Mouse (Mus musculus): ENCODE measurements around the gene Spsb1. TPM values are rescaled to one million over a fixed set of nuclear protein-coding genes. Genes with fewer than 3 reads are reported as not detected.

Gene Spsb1
- polyA plus RNA-seq, 1 experiment from 2014 or later, result 9.5 TPM

DNA sequence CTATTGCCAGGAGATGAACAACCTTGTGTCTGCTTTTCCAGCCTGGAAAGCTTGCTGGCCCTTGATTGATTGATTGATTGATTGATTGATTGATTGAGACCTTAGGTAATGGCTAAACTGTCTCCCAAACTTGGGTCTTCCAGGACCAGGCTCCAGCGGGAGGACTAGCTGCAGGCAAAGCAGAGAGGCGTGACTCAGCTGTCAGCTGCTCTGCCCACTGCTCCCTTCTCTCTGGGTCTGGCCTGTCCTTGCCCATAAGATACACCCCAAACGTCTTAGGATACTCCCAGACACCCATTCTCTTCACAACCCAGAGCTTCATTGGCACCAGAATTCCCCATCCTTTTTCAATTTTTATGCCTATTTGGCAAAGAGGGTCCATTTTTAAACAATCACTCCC, 24.1 kb downstream of the Spsb1 start:
- Histone ChIP-seq H3K36me3 (no peaks in the 10 kb centered on the region), H3K9me3 (no peaks in the 10 kb centered on the region), H3K9ac (no peak overlapping the region), H3K4me2 (no peak overlapping the region), H3K4me1 (replicated peaks) (no peaks in the 10 kb centered on the region), H3K4me3 (no peak overlapping the region), H3K27ac (replicated peaks) (no peak overlapping the region), H3K27me3 (no peaks in the 10 kb centered on the region)
- WGBS, result 59% methylated on average over 3 of the region's 3 CpGs
- no peak for ATAC-seq (ENCODE audit: low FRiP score, low read depth)

DNA sequence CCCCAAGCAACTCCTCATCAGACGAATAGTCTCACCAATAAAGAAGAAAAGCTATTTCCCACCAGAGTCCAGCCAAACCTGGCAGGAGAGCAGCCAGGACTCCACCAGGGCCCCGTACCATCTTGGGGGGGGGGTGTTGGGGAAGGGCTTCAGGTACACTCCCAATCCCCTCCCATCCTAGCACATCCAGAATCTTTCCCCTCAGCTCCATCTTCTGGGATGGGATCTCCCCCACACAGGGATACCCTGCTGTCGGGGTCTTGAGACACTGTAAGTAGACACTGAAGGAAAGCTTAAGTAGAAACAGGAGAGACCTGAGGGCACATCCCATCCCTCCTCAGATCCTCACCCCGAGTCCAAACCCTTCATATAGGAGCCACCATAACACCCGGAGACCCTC, 31.8 kb downstream of the Spsb1 start:
- Histone ChIP-seq H3K27me3 (no peaks in the 10 kb centered on the region), H3K4me2 (no peak overlapping the region), H3K36me3 (no peaks in the 10 kb centered on the region), H3K27ac (replicated peaks) (no peak overlapping the region), H3K9me3 (no peaks in the 10 kb centered on the region), H3K4me3 (no peak overlapping the region), H3K4me1 (replicated peaks) (peaks cover 31% of the 10 kb centered on the region), H3K9ac (no peak overlapping the region)
- WGBS, result 79% methylated on average over 4 of the region's 5 CpGs
- no peak for ATAC-seq (ENCODE audit: low FRiP score, low read depth)

DNA sequence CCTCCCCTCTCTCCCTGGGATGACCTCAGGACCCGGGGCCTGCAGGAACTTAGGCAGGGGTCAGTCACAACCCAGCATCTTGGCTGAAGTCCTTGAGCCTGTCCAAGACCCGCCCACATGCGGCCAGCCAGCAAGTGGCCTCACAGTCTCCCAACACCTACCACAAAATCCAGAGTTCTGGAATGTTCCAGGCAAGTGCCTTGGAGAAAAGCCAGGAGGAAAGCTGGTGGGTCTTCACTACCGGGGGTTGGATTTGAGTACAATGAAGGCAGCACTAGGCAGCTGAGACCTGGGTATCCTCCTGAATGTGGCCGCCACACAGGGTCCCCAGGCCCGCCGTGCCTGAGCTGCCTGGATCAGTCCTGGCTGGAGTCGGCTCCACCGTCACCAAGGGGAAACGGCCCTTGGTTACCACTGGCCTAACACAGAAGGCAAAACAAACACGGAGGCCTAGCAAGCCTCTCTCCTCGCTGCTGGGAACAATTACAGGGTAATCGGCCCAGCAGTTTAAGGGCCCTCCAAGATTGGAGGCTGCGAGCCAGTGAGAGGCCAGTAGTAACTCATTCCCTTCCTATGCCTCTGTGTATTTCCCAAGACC, 32.6 kb downstream of the Spsb1 start:
- no peak overlapping the region for H3K4me3 ChIP-seq
- no peaks in the 10 kb centered on the region for H3K36me3 ChIP-seq
- H3K27me3 ChIP-seq, result no peaks in the 10 kb centered on the region
- H3K4me2 ChIP-seq, result no peak overlapping the region
- no peaks in the 10 kb centered on the region for H3K9me3 ChIP-seq
- peak overlapping the region; percentile 71 for H3K27ac ChIP-seq (replicated peaks)
- 26% methylated on average over 14 of the region's 14 CpGs for WGBS
- peaks cover 31% of the 10 kb centered on the region for H3K4me1 ChIP-seq (replicated peaks)
- peak; percentile 74; the same call in 1 of the 2 replicates for ATAC-seq (ENCODE audit: low FRiP score, low read depth)
- H3K9ac ChIP-seq, result no peak overlapping the region

DNA sequence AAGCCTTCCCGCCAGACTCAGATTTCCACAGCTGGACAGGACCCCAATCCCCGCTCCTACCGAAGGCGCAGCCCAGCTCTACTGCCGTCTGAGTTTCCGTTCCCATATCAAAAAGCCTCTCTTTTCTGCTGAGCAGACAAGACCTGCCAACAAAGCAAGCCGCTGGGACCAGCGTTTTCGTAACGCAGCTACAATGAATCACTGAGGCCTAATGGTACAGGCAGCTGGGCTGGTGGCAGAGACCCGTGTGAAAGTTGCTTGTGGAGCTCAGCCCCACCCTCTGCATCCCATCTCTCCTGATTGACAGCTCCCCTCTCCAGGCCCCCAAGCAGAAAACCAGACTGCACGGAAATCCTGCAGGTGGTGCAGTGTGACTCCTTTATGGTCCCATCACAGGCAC, 34.0 kb downstream of the Spsb1 start:
- H3K27ac ChIP-seq (replicated peaks), result no peak overlapping the region; the same call in 1 of the 2 replicates
- peaks cover 31% of the 10 kb centered on the region for H3K4me1 ChIP-seq (replicated peaks)
- ATAC-seq (ENCODE audit: low FRiP score, low read depth), result no peak
- no peaks in the 10 kb centered on the region for H3K27me3 ChIP-seq
- 29% methylated on average over 12 of the region's 12 CpGs for WGBS
- H3K36me3 ChIP-seq, result no peaks in the 10 kb centered on the region
- no peak overlapping the region for H3K9ac ChIP-seq
- H3K4me3 ChIP-seq, result no peak overlapping the region
- no peak overlapping the region for H3K4me2 ChIP-seq
- no peaks in the 10 kb centered on the region for H3K9me3 ChIP-seq

DNA sequence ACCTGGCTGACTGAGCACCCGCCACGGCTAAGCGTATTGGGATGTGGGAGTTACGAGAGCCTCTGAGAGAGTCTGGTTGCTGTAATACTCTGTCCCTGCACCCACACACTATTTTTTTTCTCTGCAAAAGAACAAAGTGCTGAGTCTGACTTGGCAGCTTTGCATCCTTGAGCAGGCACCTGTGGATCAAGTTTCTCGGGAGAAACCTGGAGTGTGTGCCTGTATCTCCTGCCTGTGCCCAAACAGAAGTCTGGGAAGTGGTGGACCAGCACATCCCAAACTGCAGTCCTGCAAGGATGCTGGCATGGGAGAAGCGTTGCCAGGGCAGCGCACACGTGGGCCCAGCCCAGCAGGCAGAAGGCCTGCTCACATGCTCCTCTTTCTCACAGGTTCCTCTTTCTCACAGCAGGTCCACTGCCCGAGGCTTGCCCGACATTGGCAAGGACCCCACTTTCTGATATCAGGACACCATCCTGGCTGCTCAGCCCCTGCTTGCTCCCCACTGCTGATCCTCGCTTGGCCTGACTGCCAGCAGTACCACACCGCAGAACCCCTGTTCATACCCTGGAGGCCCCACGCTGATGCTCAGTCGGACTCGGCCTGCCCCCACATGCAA, 36.3 kb downstream of the Spsb1 start:
- Histone ChIP-seq H3K27me3 (no peaks in the 10 kb centered on the region), H3K9ac (no peak overlapping the region), H3K4me2 (no peak overlapping the region), H3K9me3 (no peaks in the 10 kb centered on the region), H3K36me3 (no peaks in the 10 kb centered on the region), H3K27ac (replicated peaks) (no peak overlapping the region), H3K4me1 (replicated peaks) (peaks cover 40% of the 10 kb centered on the region), H3K4me3 (no peak overlapping the region)
- ATAC-seq (ENCODE audit: low FRiP score, low read depth), result no peak
- 83% methylated on average over 15 of the region's 15 CpGs for WGBS

DNA sequence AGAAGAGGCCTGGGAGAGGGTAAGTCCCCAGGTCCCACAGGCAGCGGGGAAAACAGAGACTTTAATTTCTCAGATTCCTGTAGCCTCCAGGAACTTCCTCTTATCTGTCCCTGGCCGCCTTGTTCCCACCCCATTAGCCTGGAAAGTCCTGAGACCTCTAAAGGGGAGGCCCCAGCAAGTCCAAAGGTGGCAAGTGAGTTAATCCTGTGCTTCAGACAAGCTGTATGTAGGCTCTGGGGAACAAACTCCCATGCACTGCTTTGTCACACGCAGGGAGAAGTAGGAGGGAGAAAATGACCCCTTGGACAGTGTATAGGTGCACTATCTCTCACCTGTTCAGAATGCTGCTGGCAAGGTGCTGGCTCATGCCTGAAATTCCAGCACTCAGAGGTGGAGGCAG, 38.0 kb downstream of the Spsb1 start:
- 81% methylated on average over 3 of the region's 3 CpGs for WGBS
- H3K4me3 ChIP-seq, result no peak overlapping the region
- H3K4me1 ChIP-seq (replicated peaks), result peaks cover 28% of the 10 kb centered on the region
- H3K27ac ChIP-seq (replicated peaks), result no peak overlapping the region
- H3K27me3 ChIP-seq, result no peaks in the 10 kb centered on the region
- ATAC-seq (ENCODE audit: low FRiP score, low read depth), result no peak
- no peaks in the 10 kb centered on the region for H3K9me3 ChIP-seq
- no peak overlapping the region for H3K9ac ChIP-seq
- no peak overlapping the region for H3K4me2 ChIP-seq
- H3K36me3 ChIP-seq, result no peaks in the 10 kb centered on the region

DNA sequence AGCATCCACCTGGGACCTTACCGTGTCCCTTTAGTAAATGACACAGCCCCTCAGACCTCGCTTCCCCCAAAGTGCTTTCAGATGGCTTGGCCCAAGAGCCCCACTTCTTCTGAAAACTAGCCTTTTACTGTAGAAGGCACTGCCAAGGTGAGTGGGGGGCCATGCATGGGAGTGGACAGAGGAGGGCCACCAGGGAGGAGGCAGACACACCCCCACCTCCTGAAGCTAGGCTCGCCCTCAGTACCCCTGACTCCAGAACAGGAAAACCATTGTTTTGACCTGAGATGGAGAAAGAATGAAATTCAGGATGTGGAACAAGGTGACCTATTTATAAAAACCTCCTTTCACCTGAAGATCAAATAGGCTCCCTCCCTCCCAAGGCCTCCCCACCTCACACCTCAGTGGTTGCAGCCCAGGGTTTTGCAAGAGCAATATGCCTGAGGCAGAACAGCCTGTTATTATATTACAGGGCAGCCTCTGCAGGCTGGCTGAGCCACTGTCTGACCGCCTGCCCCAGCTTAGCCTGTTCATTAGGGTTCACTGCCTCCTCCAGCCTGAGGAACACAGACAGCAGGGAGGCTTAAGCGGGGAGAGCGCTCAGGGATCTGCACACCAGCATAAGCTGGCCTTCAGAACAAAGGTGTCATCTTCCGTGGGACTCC, 41.0 kb downstream of the Spsb1 start:
- no peak overlapping the region for H3K4me3 ChIP-seq
- WGBS, result 74% methylated on average over 7 of the region's 7 CpGs
- H3K9ac ChIP-seq, result no peak overlapping the region
- H3K27me3 ChIP-seq, result no peaks in the 10 kb centered on the region
- no peak overlapping the region for H3K27ac ChIP-seq (replicated peaks)
- no peak for ATAC-seq (ENCODE audit: low FRiP score, low read depth)
- H3K36me3 ChIP-seq, result no peaks in the 10 kb centered on the region
- no peaks in the 10 kb centered on the region for H3K9me3 ChIP-seq
- peaks cover 18% of the 10 kb centered on the region; the same call in 1 of the 2 replicates for H3K4me1 ChIP-seq (replicated peaks)
- H3K4me2 ChIP-seq, result no peak overlapping the region

DNA sequence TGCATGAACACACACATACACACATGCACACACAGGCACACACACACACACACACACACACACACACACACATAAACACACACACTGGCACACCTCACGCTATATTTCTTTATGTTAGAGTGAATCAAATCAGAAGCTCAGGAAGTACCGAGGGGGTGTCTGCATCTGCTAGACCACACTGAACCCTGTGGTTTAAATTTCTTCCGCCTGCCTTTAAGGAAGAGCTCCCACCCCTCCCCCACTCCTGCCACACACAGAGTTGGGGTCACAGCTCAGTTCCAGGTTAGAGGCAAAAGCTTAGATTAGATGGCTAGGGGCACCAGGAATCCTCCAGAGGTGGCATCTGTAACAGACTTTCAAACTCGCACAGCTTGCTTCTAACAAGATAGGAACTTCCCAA, 42.4 kb downstream of the Spsb1 start:
- 57% methylated on average over 4 of the region's 4 CpGs for WGBS
- Histone ChIP-seq H3K27ac (replicated peaks) (no peak overlapping the region), H3K9ac (no peak overlapping the region), H3K4me2 (no peak overlapping the region), H3K4me3 (no peak overlapping the region), H3K27me3 (no peaks in the 10 kb centered on the region), H3K36me3 (no peaks in the 10 kb centered on the region), H3K4me1 (replicated peaks) (peaks cover 20% of the 10 kb centered on the region; the same call in 1 of the 2 replicates), H3K9me3 (no peaks in the 10 kb centered on the region)
- ATAC-seq (ENCODE audit: low FRiP score, low read depth), result no peak

DNA sequence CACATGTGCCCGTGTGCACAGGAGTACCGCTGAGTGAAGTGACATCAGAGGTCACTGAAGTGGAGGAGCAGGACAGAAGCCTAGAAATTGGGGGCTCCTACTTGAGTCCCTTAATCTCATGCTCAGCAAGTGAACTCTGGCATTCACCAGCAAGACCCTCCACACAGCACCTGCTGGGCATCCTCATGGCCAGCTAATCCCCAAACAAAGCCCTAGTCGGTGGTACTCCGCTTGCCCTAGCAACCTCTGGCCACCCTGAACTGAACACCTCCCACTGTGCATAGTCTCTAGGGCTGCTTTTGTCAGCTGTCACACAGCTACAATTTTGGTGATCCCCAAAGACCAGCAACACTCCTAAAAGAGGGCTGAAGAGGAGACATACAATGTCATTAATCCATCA, 44.3 kb downstream of the Spsb1 start:
- no peak overlapping the region for H3K4me3 ChIP-seq
- peaks cover 21% of the 10 kb centered on the region; the same call in 1 of the 2 replicates for H3K4me1 ChIP-seq (replicated peaks)
- H3K27ac ChIP-seq (replicated peaks), result no peak overlapping the region
- no peaks in the 10 kb centered on the region for H3K36me3 ChIP-seq
- no peak for ATAC-seq (ENCODE audit: low FRiP score, low read depth)
- no peaks in the 10 kb centered on the region for H3K27me3 ChIP-seq
- 47% methylated on average over 4 of the region's 4 CpGs for WGBS
- H3K9me3 ChIP-seq, result no peaks in the 10 kb centered on the region
- no peak overlapping the region for H3K9ac ChIP-seq
- H3K4me2 ChIP-seq, result no peak overlapping the region

DNA sequence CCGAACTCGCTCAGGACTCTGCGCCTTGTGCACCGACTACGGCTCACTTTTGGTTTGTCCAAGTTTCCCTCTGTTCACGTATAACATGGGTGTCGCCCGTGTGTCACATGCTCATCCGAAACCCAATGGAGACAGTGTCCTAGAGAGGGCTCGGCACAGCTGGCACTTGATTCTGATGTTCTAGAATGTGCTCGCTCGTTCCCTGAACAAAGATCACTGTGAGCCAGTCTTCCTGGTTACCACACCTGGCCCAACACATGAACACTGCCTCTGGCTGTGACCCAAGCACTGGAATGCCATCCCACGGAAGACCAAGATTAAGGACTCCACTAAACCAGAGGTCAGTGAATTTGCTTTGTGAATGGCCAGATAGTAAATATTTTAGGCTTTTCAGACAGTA, 45.3 kb downstream of the Spsb1 start:
- Histone ChIP-seq H3K9ac (no peak overlapping the region), H3K4me1 (replicated peaks) (peaks cover 17% of the 10 kb centered on the region; the same call in 1 of the 2 replicates), H3K36me3 (no peaks in the 10 kb centered on the region), H3K27me3 (no peaks in the 10 kb centered on the region), H3K27ac (replicated peaks) (no peak overlapping the region), H3K4me3 (no peak overlapping the region), H3K9me3 (no peaks in the 10 kb centered on the region), H3K4me2 (no peak overlapping the region)
- no peak for ATAC-seq (ENCODE audit: low FRiP score, low read depth)
- WGBS, result 90% methylated on average over 13 of the region's 13 CpGs

DNA sequence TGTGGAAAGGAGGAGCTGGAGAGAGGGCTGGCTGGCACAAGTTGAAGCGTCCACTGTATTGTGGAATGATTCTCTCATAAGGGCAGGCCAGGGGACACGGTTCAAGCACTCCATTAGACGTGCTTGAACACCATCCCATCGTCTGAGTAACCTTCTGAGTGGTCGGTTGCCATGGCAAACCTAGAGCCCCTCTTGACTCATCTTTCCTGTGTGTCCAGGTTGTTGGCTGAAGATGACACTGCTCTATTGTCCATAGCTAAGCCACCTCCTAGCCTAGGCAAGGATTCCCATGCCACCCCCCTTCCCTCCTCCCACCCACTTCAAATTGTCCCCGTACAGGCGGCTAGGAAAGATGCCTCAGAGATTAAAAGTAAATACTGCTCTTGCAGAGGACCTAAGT, 45.9 kb downstream of the Spsb1 start:
- ATAC-seq (ENCODE audit: low FRiP score, low read depth), result no peak
- 55% methylated on average over 7 of the region's 7 CpGs for WGBS

DNA sequence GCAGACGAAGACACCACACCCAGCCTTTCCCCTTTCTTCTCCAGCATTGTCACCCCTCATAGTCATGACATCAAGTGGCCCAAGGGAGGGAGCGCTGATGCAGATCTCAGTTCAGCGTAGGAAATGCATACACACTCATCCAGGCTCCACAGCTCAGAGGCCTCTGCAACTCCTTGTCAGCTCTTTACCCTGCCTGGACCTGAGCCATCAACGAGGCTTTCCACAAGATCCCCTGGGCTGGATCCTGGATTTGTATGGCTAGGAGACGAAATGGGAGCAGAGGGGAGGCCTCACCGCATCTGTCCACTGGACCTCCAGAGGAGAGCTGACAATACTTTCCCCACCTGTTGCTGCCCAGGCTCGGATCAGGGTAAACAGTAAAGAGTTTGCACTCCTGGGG, 47.2 kb downstream of the Spsb1 start:
- Histone ChIP-seq H3K4me3 (no peak overlapping the region), H3K9me3 (no peaks in the 10 kb centered on the region), H3K27ac (replicated peaks) (no peak overlapping the region), H3K4me2 (no peak overlapping the region), H3K4me1 (replicated peaks) (peaks cover 20% of the 10 kb centered on the region; the same call in 1 of the 2 replicates), H3K9ac (no peak overlapping the region), H3K27me3 (no peaks in the 10 kb centered on the region), H3K36me3 (no peaks in the 10 kb centered on the region)
- ATAC-seq (ENCODE audit: low FRiP score, low read depth), result no peak
- 57% methylated on average over 7 of the region's 7 CpGs for WGBS

More for the DNA sequence above, 45.9 kb downstream of the Spsb1 start:
- Histone ChIP-seq H3K9me3 (no peaks in the 10 kb centered on the region), H3K27ac (replicated peaks) (no peak overlapping the region), H3K36me3 (no peaks in the 10 kb centered on the region), H3K4me3 (no peak overlapping the region), H3K4me1 (replicated peaks) (peaks cover 12% of the 10 kb centered on the region; the same call in 1 of the 2 replicates), H3K9ac (no peak overlapping the region), H3K4me2 (no peak overlapping the region), H3K27me3 (no peaks in the 10 kb centered on the region)
